In the genomic region with DNA sequence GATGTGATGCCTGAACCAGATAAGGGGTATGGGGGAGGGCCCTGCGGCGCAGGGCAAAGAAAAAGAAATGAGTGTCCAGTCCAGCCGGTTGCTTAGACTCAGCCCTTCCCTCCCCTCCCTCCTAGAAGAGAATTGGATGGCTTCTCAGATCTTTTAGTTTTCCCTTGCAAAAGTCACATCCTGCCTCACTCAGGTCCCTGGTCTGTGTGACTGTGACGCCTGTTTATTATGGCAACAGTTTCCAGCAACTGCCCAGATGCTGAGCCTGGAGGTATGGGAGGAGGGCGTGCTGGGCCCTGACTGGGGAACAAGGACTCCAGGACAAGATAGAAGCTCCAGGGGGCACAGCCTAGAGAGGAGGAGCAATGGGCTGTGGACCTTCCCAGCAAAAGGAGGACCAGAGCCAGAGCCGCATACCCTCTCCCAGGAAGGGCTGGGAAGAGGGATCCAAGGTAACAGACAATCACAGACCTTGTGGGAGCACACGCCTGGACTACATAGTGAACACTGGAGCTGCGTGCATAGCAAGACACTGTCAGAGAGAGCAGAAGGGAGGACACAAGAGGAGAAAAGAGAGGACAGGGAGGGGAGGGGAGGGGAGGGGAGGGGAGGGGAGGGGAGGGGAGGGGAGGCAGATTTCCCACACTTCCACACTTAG, we compare ENCODE assay signal across 9 mouse cellular contexts. TPM values are rescaled to one million over a fixed set of nuclear protein-coding genes. Genes with fewer than 3 reads are reported as not detected.
DNase-seq lines count a peak whose midpoint lies in the region; ATAC-seq and TF ChIP-seq lines count a peak whose summit lies in the region.
"Had no signal": no experiment of that assay in that cellular context is flagged by ENCODE, and none has a peak within 500 bp of the region (broad histone marks: within the 10 kb centered on the region; RNA-seq: fewer than 3 reads in every experiment).

TSS of gene Stmnd1 (plus strand) at position 269 of the 658 bp plus-strand sequence.

- no peak for TF ChIP-seq EP300 in heart, postnatal 0 days (IDR thresholded peaks at IDR 0.05; ENCODE audit: low read depth)

- TF ChIP-seq POLR2A in brain, embryonic 14.5 days (IDR thresholded peaks at IDR 0.05; ENCODE audit: borderline replicate concordance, extremely low read depth, insufficient read depth, insufficient read length, poor library complexity, severe bottlenecking) = no peak

- DNase-seq in brain, embryonic 14.5 days (ENCODE audit: low read depth) = peak; percentile 18
- DNase-seq in embryonic facial prominence, embryonic 11.5 days (ENCODE audit: low spot score) = peak; percentile 55
- DNase-seq in heart, postnatal 0 days (ENCODE audit: low spot score) = peak; percentile 45
- DNase-seq in retina, embryonic 14.5 days (ENCODE audit: low spot score) = peak; percentile 17
- DNase-seq in layer of hippocampus, adult 9-10 months (ENCODE audit: low spot score) = no peak
- no peak for DNase-seq in thymus, postnatal 14 days
- DNase-seq in cerebellum, postnatal 4 days (ENCODE audit: low spot score in 2 of 2) = no peak

- no peak for ATAC-seq in embryonic facial prominence, embryonic 11.5 days (replicated peaks; ENCODE audit: insufficient number of reproducible peaks, low FRiP score, low TSS enrichment, low read depth)
- peak; percentile 64 for ATAC-seq in heart, postnatal 0 days (ENCODE audit: insufficient read depth, low read depth)
- ATAC-seq in liver, embryonic 12.5 days = no peak

- no peaks in the 10 kb centered on the region for H3K27me3 ChIP-seq in embryonic facial prominence, embryonic 11.5 days (ENCODE audit: control insufficient read depth, insufficient read depth, low read length)
- H3K27me3 ChIP-seq in heart, postnatal 0 days (ENCODE audit: control insufficient read depth, insufficient read depth, low read length) = no peaks in the 10 kb centered on the region
- H3K27me3 ChIP-seq in liver, embryonic 12.5 days (replicated peaks) = peaks cover 10% of the 10 kb centered on the region

- no peak for TF ChIP-seq CTCF in brain, embryonic 14.5 days (IDR thresholded peaks at IDR 0.05; ENCODE audit: borderline replicate concordance, extremely low read depth, insufficient read depth, insufficient read length)
- no peak for TF ChIP-seq CTCF in heart, postnatal 0 days (IDR thresholded peaks at IDR 0.05; ENCODE audit: low read depth)

- H3K27ac ChIP-seq in embryonic facial prominence, embryonic 11.5 days (replicated peaks; ENCODE audit: low read depth, low read length) = no peak within 1 kb of the TSS; the same call in 1 of the 2 replicates
- peak within 1 kb of the TSS; percentile 46 for H3K27ac ChIP-seq in heart, postnatal 0 days (ENCODE audit: low read depth)
- H3K27ac ChIP-seq in liver, embryonic 12.5 days = no peak within 1 kb of the TSS
- H3K27ac ChIP-seq: macrophage had no signal

- peak within 1 kb of the TSS; percentile 43 for H3K4me2 ChIP-seq in embryonic facial prominence, embryonic 11.5 days (ENCODE audit: low read depth, low read length)
- peak within 1 kb of the TSS; percentile 63 for H3K4me2 ChIP-seq in heart, postnatal 0 days (ENCODE audit: low read depth, low read length)
- peak within 1 kb of the TSS; percentile 43 for H3K4me2 ChIP-seq in liver, embryonic 12.5 days

- H3K4me1 ChIP-seq in embryonic facial prominence, embryonic 11.5 days (ENCODE audit: control insufficient read depth, insufficient read depth, low read length) = peaks cover 3% of the 10 kb centered on the region
- peaks cover 6% of the 10 kb centered on the region; the same call in 1 of the 2 replicates for H3K4me1 ChIP-seq in heart, postnatal 0 days (ENCODE audit: control insufficient read depth, insufficient read depth)
- H3K4me1 ChIP-seq in liver, embryonic 12.5 days = peaks cover 18% of the 10 kb centered on the region; the same call in 1 of the 2 replicates

- peak within 1 kb of the TSS; percentile 13; the same call in 1 of the 2 replicates for H3K4me3 ChIP-seq in embryonic facial prominence, embryonic 11.5 days (ENCODE audit: low read depth, low read length)
- H3K4me3 ChIP-seq in heart, postnatal 0 days (ENCODE audit: low read depth, low read length) = peak within 1 kb of the TSS; percentile 29
- H3K4me3 ChIP-seq in liver, embryonic 12.5 days = no peak within 1 kb of the TSS

- peak within 1 kb of the TSS; percentile 26; the same call in 1 of the 2 replicates for H3K9ac ChIP-seq in embryonic facial prominence, embryonic 11.5 days (replicated peaks; ENCODE audit: low read length)
- no peak within 1 kb of the TSS for H3K9ac ChIP-seq in heart, postnatal 0 days (replicated peaks; ENCODE audit: low read depth, low read length)
- no peak within 1 kb of the TSS for H3K9ac ChIP-seq in liver, embryonic 12.5 days

- no peaks in the 10 kb centered on the region for H3K9me3 ChIP-seq in embryonic facial prominence, embryonic 11.5 days (replicated peaks; ENCODE audit: control insufficient read depth, low read length)
- no peaks in the 10 kb centered on the region for H3K9me3 ChIP-seq in heart, postnatal 0 days (replicated peaks; ENCODE audit: control insufficient read depth, low read length)
- H3K9me3 ChIP-seq in liver, embryonic 12.5 days (replicated peaks) = no peaks in the 10 kb centered on the region

- WGBS in embryonic facial prominence, embryonic 11.5 days = 16% methylated on average over 8 of the region's 8 CpGs
- WGBS in heart, postnatal 0 days = 11% methylated on average over 8 of the region's 8 CpGs
- 17% methylated on average over 7 of the region's 8 CpGs for WGBS in liver, embryonic 12.5 days (ENCODE audit: insufficient replicate concordance)

- H3K36me3 ChIP-seq in embryonic facial prominence, embryonic 11.5 days (replicated peaks; ENCODE audit: control insufficient read depth, insufficient read depth, low read depth, low read length) = no peaks in the 10 kb centered on the region
- no peaks in the 10 kb centered on the region for H3K36me3 ChIP-seq in heart, postnatal 0 days (replicated peaks; ENCODE audit: control insufficient read depth, insufficient read depth, low read length)
- no peaks in the 10 kb centered on the region for H3K36me3 ChIP-seq in liver, embryonic 12.5 days

RNA-seq across cellular contexts. Expression of gene Stmnd1, which starts in this region (rescaled TPM):
- not detected in 2 replicates for polyA plus RNA-seq in brain, embryonic 14.5 days (2012; rRNA removed)
- 0.31 TPM in 1 of 2 replicates, not detected in the other for polyA plus RNA-seq in embryonic facial prominence, embryonic 11.5 days (2014; fragmentation: Nextera tagmentation; extraction: Ambion mirVana)
- not detected in 2 replicates for total RNA-seq in heart, postnatal 0 days (2014; rRNA removed; ENCODE audit: low replicate concordance)
- polyA plus RNA-seq in heart, postnatal 0 days (2015; fragmentation: Nextera tagmentation; extraction: Ambion mirVana) = 0.52 and 0.69 TPM in 2 replicates
- polyA plus RNA-seq in liver, embryonic 12.5 days (2016; fragmentation: Nextera tagmentation; extraction: Ambion mirVana) = not detected in 2 replicates
- polyA plus RNA-seq: macrophage had no signal

Comparison
In these comparisons a context has a peak if more than half of its experiments do, and no peak if none do; other contexts are left out.
1. Peak in DNase-seq in brain, embryonic 14.5 days; RNA of the gene not detected or under 1 TPM.
2. Peak in DNase-seq, H3K4me3 ChIP-seq, H3K9ac ChIP-seq and H3K4me2 ChIP-seq in embryonic facial prominence, embryonic 11.5 days; RNA of the gene not detected or under 1 TPM.
3. Peak in DNase-seq, ATAC-seq, H3K4me3 ChIP-seq, H3K27ac ChIP-seq and H3K4me2 ChIP-seq in heart, postnatal 0 days; RNA of the gene not detected or under 1 TPM.